Mouse (Mus musculus) hindbrain, postnatal 0 days (tissue): Measurements from ENCODE around the gene Cemip. TPM values are rescaled to one million over a fixed set of nuclear protein-coding genes. Genes with fewer than 3 reads are reported as not detected.
A peak's percentile ranks its signal among the peaks of the same experiment; 100 is the strongest.

Experiments
- ATAC-seq: fragments of 200-750 bp; cut with Nextera tagmentation; 2 replicates; pipeline ENCODE4 v1.8.0; 2017; ENCODE audit warnings: mild to moderate bottlenecking, moderate TSS enrichment, moderate library complexity
- DNase-seq: peaks from one replicate; pipeline ENCODE4 v3.0.0-alpha.2; 2015; ENCODE audit warnings: low spot score
- H3K27ac ChIP-seq: fragments of 300-500 bp; sonication (generic); 2 replicates; pipeline ENCODE4 v1.5.1; 2014; ENCODE audit warnings: mild to moderate bottlenecking
- H3K27me3 ChIP-seq: fragments of 300-500 bp; sonication (generic); 2 replicates; pipeline ENCODE4 v1.6.1; 2014; ENCODE audit warnings: low read length, mixed read lengths; ENCODE audit not compliant: insufficient read depth
- H3K36me3 ChIP-seq: fragments of 300-500 bp; sonication (generic); 2 replicates; pipeline ENCODE4 v1.6.1; 2014; ENCODE audit warnings: low read length, mixed read lengths; ENCODE audit not compliant: insufficient read depth
- H3K4me1 ChIP-seq: fragments of 300-500 bp; sonication (generic); 2 replicates; pipeline ENCODE4 v1.6.1; 2014; ENCODE audit warnings: antibody characterized with exemption, low read length, mixed read lengths; ENCODE audit not compliant: insufficient read depth
- H3K4me2 ChIP-seq: fragments of 300-500 bp; sonication (generic); 2 replicates; pipeline ENCODE4 v1.6.1; 2014; ENCODE audit warnings: low read depth, mild to moderate bottlenecking, low read length, moderate library complexity, mixed read lengths
- H3K4me3 ChIP-seq: fragments of 300-500 bp; sonication (generic); 2 replicates; pipeline ENCODE4 v1.5.1; 2014; ENCODE audit warnings: low read length
- H3K9ac ChIP-seq: fragments of 300-500 bp; sonication (generic); replicated peaks from 2 replicates; pipeline ENCODE4 v1.6.1; 2014; ENCODE audit warnings: mild to moderate bottlenecking, low read length, moderate library complexity, mixed read lengths
- H3K9me3 ChIP-seq: fragments of 300-500 bp; sonication (generic); 2 replicates; pipeline ENCODE4 v1.6.1; 2016; ENCODE audit warnings: low read length, mixed read lengths
- CTCF ChIP-seq: IDR thresholded peaks from 2 replicates; pipeline ENCODE4 v1.5.1; 2016; ENCODE audit warnings: antibody characterized with exemption, control low read depth, low read depth
- WGBS: fragments of 180-500 bp; shearing (Covaris S2); extraction: QIAGEN DNeasy Blood & Tissue Kit; methylation state at CpG from one replicate; pipeline ENCODE4 v1.1.7; 2014; 5-methylcytosine and 5-hydroxymethylcytosine counted together
- polyA plus RNA-seq: library from polyadenylated mRNA; unstranded; fragments of >200 nt; fragmentation: Nextera tagmentation; extraction: Ambion mirVana; gene quantifications from 2 replicates; pipeline ENCODE4 v1.2.1, GENCODE M21; 2015
- total RNA-seq: library from RNA; depleted of rRNA; stranded (reverse); fragments of >200 nt; gene quantifications from 2 replicates; pipeline ENCODE4 v1.2.3, GENCODE M21; 2014

Gene Cemip
- total and polyA plus RNA-seq, 2 experiments from 2014 or later = 1.0 to 10.3 TPM

DNA sequence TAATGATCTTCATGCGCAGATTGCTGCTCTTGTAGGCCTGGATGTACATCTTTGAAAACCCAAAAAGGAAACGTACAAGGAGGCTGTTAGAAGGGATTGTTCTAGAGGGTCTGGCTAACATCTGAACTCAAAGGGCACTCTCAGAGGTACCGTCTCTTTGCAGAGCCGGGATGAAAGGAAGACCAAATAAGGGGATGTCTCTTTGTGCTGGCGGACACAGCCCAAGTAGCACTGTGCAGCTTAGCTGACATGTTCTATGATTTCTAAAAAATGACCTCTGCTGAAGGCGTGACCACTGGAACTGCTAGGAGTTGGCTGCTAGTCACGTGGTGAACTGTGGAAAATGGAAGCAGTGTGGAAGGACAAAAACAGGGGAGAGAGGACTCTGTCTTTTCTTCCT is 137.6 kb downstream of the Cemip start:
- Histone ChIP-seq H3K4me3 (no peak overlapping the region), H3K4me2 (no peak overlapping the region), H3K27ac (no peak overlapping the region), H3K9ac (no peak overlapping the region), H3K36me3 (no peaks in the 10 kb centered on the region), H3K27me3 (no peaks in the 10 kb centered on the region), H3K4me1 (no peaks in the 10 kb centered on the region), H3K9me3 (no peaks in the 10 kb centered on the region)
- no peak for DNase-seq
- no peak for ATAC-seq
- TF ChIP-seq CTCF = no peak
- 77% methylated on average over 7 of the region's 7 CpGs for WGBS

- DNase-seq (no peak), ATAC-seq (no peak)
- 82% methylated on average over 8 of the region's 8 CpGs for WGBS
- H3K4me1 ChIP-seq = no peaks in the 10 kb centered on the region
- H3K4me2 ChIP-seq = no peak overlapping the region
- H3K36me3 ChIP-seq = no peaks in the 10 kb centered on the region
- no peaks in the 10 kb centered on the region for H3K9me3 ChIP-seq
- H3K9ac ChIP-seq = no peak overlapping the region
- no peak for TF ChIP-seq CTCF
- H3K27me3 ChIP-seq = no peaks in the 10 kb centered on the region
- H3K4me3 ChIP-seq = no peak overlapping the region
- H3K27ac ChIP-seq = no peak overlapping the region
Observed at GRCm38 (mm10) chr7:83941701-83942101, 144.6 kb downstream of the Cemip start.

DNA sequence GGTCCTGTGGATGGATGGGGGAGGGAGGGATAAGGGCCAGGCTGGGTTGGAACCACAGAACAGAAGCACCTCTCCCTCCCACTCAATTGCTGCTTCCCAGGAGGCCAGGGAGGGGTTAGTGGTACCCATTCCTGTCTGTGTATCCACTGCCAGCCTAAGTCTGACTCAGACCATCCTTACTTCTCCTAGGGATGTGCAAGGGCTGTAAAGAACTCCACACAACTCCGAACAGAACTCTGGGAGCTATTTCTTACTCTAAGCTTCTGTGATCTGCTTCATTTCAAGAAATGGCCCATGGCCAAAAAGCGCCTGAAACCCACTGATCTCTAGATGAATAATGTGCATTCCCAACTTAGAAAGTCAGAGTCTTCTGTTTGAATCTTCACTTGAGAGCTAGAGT is 146.2 kb downstream of the Cemip start:
- H3K9me3 ChIP-seq = no peaks in the 10 kb centered on the region
- ATAC-seq = no peak
- DNase-seq = no peak
- H3K4me3 ChIP-seq = no peak overlapping the region
- H3K27me3 ChIP-seq = no peaks in the 10 kb centered on the region
- H3K4me1 ChIP-seq = no peaks in the 10 kb centered on the region
- H3K4me2 ChIP-seq = no peak overlapping the region
- no peak for TF ChIP-seq CTCF
- H3K9ac ChIP-seq = no peak overlapping the region
- 79% methylated on average over 2 of the region's 2 CpGs for WGBS
- no peak overlapping the region for H3K27ac ChIP-seq
- H3K36me3 ChIP-seq = no peaks in the 10 kb centered on the region

- no peak for TF ChIP-seq CTCF
Observed at GRCm38 (mm10) chr7:83939017-83939721, 147.1 kb downstream of the Cemip start.

DNA sequence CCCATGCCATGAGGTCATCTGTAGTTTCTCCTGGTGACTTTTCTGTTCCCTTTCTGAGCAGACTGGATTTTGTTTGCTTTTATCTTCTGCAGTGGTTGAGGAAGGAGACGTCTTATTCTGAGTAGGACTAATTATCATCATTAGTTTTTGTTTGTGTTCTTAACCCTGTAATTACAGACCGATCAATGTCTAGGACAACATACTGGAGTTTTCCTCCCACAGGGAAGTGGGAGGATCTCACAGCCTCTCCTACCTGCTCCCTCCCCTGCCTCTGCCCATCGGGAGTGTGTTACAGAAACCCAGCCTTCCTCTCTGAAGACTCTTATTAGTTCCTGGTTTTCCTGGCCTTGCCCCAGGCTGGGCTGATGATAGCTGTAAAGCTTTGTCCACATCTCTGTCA is 164.7 kb downstream of the Cemip start:
- H3K4me1 ChIP-seq = no peaks in the 10 kb centered on the region
- no peaks in the 10 kb centered on the region for H3K9me3 ChIP-seq
- no peak overlapping the region for H3K4me3 ChIP-seq
- DNase-seq = no peak
- H3K27ac ChIP-seq = no peak overlapping the region
- no peak overlapping the region for H3K4me2 ChIP-seq
- H3K36me3 ChIP-seq = no peaks in the 10 kb centered on the region
- no peak overlapping the region for H3K9ac ChIP-seq
- WGBS = 73% methylated on average over 3 of the region's 3 CpGs
- no peaks in the 10 kb centered on the region for H3K27me3 ChIP-seq
- TF ChIP-seq CTCF = no peak
- no peak for ATAC-seq

More at GRCm38 (mm10) chr7:83939017-83939721, 147.1 kb downstream of the Cemip start:
- Histone ChIP-seq H3K27ac (no peak overlapping the region), H3K36me3 (no peaks in the 10 kb centered on the region), H3K4me3 (no peak overlapping the region), H3K4me2 (no peak overlapping the region), H3K9me3 (no peaks in the 10 kb centered on the region), H3K4me1 (no peaks in the 10 kb centered on the region), H3K9ac (no peak overlapping the region), H3K27me3 (no peaks in the 10 kb centered on the region)
- WGBS = 81% methylated on average over 3 of the region's 3 CpGs
- DNase-seq = no peak
- no peak for ATAC-seq

DNA sequence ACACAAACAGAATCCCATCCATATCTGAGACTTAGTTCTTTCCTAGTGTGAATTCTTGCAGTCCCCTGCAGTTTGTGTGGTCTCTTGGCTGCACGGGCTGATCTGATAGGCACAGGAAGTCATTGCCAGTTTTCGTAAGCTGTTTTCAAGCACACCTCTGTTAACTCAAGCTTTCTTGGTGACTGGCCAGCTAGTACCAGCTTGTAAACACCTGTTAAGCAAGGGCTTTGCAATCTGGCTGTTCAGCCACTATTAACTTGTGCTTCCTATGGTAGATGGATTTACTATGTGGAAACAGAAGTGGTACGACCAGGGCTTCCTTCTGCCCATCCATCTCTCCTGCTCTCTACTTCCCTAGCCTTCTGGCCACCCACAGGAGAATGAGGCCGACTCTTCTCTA is 166.1 kb downstream of the Cemip start:
- no peaks in the 10 kb centered on the region for H3K27me3 ChIP-seq
- no peak for TF ChIP-seq CTCF
- H3K4me2 ChIP-seq = no peak overlapping the region
- no peaks in the 10 kb centered on the region for H3K36me3 ChIP-seq
- WGBS = 69% methylated on average over 4 of the region's 4 CpGs
- H3K4me1 ChIP-seq = no peaks in the 10 kb centered on the region
- DNase-seq (peak; percentile 10), ATAC-seq (no peak)
- H3K9ac ChIP-seq = no peak overlapping the region
- no peaks in the 10 kb centered on the region for H3K9me3 ChIP-seq
- no peak overlapping the region for H3K27ac ChIP-seq
- no peak overlapping the region for H3K4me3 ChIP-seq

DNA sequence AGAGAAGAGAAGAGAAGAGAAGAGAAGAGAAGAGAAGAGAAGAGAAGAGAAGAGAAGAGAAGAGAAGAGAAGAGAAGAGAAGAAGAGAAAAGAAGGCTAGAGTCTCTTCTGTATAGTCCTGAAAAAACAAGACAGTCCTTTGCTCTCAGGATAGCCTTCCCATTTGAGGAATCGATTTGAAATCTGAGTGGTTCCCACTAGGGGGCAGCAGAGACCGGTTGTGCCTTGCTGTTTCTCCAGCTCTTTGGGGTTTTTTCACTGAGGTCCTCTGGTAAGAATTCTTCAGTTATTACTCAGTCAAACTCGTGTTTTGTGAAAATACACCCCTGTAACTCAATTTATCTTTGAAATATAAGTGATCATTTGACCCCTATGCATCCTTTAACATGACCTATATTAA is 171.7 kb downstream of the Cemip start:
- Histone ChIP-seq H3K27ac (no peak overlapping the region), H3K4me3 (no peak overlapping the region), H3K4me1 (no peaks in the 10 kb centered on the region), H3K9me3 (no peaks in the 10 kb centered on the region), H3K27me3 (no peaks in the 10 kb centered on the region), H3K4me2 (no peak overlapping the region), H3K9ac (no peak overlapping the region), H3K36me3 (no peaks in the 10 kb centered on the region)
- DNase-seq (peak; percentile 92), ATAC-seq (peak; percentile 56; the same call in 1 of the 2 replicates)
- WGBS = 1% methylated on average over 3 of the region's 3 CpGs
- peak; percentile 89 for TF ChIP-seq CTCF
